Mouse (Mus musculus): ENCODE measurements around the gene Hist1h2ad. TPM values are rescaled to one million over a fixed set of nuclear protein-coding genes. Genes with fewer than 3 reads are reported as not detected.

The Hist1h2ad gene
- polyA plus RNA-seq, 1 experiment from 2014 or later = 2.6 TPM

- peak; percentile 89 for DNase-seq
- Histone ChIP-seq H3K4me2 (ENCODE audit: low read depth, low read length) (no peak overlapping the region), H3K9ac (replicated peaks) (no peak overlapping the region), H3K27ac (ENCODE audit: low read depth) (no peak overlapping the region), H3K27me3 (ENCODE audit: insufficient read depth, low read length) (no peaks in the 10 kb centered on the region), H3K36me3 (replicated peaks; ENCODE audit: insufficient read depth, low read length) (no peaks in the 10 kb centered on the region), H3K4me1 (ENCODE audit: insufficient read depth) (peaks cover 27% of the 10 kb centered on the region), H3K9me3 (ENCODE audit: low read length) (no peaks in the 10 kb centered on the region), H3K4me3 (ENCODE audit: low read depth, low read length) (no peak overlapping the region)
- peak; percentile 20; the same call in 1 of the 2 replicates for ATAC-seq
- WGBS (ENCODE audit: insufficient replicate concordance) = 7% methylated on average over 9 of the region's 9 CpGs
- TF ChIP-seq CTCF (IDR thresholded peaks at IDR 0.05; ENCODE audit: low read depth) (peak; percentile 92), EP300 (IDR thresholded peaks at IDR 0.05; ENCODE audit: low read depth) (no peak; the same call in 1 of the 2 replicates)
Measured at GRCm38 (mm10) chr13:23597957-23598356, 23.8 kb downstream of the Hist1h2ad start.

GRCm38 (mm10) chr13:23603182-23603699, 29.1 kb downstream of the Hist1h2ad start:
- H3K36me3 ChIP-seq (replicated peaks; ENCODE audit: insufficient read depth, low read length) = no peaks in the 10 kb centered on the region
- H3K9me3 ChIP-seq (ENCODE audit: low read length) = no peaks in the 10 kb centered on the region
- no peaks in the 10 kb centered on the region; the same call in 1 of the 2 replicates for H3K4me1 ChIP-seq (ENCODE audit: insufficient read depth)
- WGBS (ENCODE audit: insufficient replicate concordance) = 63% methylated on average over 7 of the region's 7 CpGs
- H3K4me2 ChIP-seq (ENCODE audit: low read depth, low read length) = no peak overlapping the region
- ATAC-seq = no peak
- no peak for DNase-seq
- peak overlapping the region; percentile 38; the same call in 1 of the 2 replicates for H3K9ac ChIP-seq (replicated peaks)
- H3K27ac ChIP-seq (ENCODE audit: low read depth) = no peak overlapping the region; the same call in 1 of the 2 replicates
- TF ChIP-seq CTCF (IDR thresholded peaks at IDR 0.05; ENCODE audit: low read depth) (no peak), EP300 (IDR thresholded peaks at IDR 0.05; ENCODE audit: low read depth) (no peak)
- H3K4me3 ChIP-seq (ENCODE audit: low read depth, low read length) = no peak overlapping the region
- H3K27me3 ChIP-seq (ENCODE audit: insufficient read depth, low read length) = no peaks in the 10 kb centered on the region

- DNase-seq (no peak), ATAC-seq (no peak)
- Histone ChIP-seq H3K4me3 (ENCODE audit: low read depth, low read length) (no peak overlapping the region), H3K4me2 (ENCODE audit: low read depth, low read length) (no peak overlapping the region), H3K4me1 (ENCODE audit: insufficient read depth) (peaks cover 3% of the 10 kb centered on the region; the same call in 1 of the 2 replicates), H3K9ac (replicated peaks) (no peak overlapping the region), H3K36me3 (replicated peaks; ENCODE audit: insufficient read depth, low read length) (no peaks in the 10 kb centered on the region), H3K27me3 (ENCODE audit: insufficient read depth, low read length) (no peaks in the 10 kb centered on the region), H3K9me3 (ENCODE audit: low read length) (no peaks in the 10 kb centered on the region), H3K27ac (ENCODE audit: low read depth) (no peak overlapping the region)
- TF ChIP-seq CTCF (IDR thresholded peaks at IDR 0.05; ENCODE audit: low read depth) (no peak), EP300 (IDR thresholded peaks at IDR 0.05; ENCODE audit: low read depth) (no peak)
- WGBS (ENCODE audit: insufficient replicate concordance) = 94% methylated on average over 3 of the region's 3 CpGs
Measured at GRCm38 (mm10) chr13:23604452-23604851, 30.3 kb downstream of the Hist1h2ad start.

- WGBS (ENCODE audit: insufficient replicate concordance) = 85% methylated on average over 3 of the region's 3 CpGs
Measured at GRCm38 (mm10) chr13:23605052-23605451, 30.9 kb downstream of the Hist1h2ad start.

GRCm38 (mm10) chr13:23609209-23609608, 35.0 kb downstream of the Hist1h2ad start:
- peaks cover 8% of the 10 kb centered on the region; the same call in 1 of the 2 replicates for H3K4me1 ChIP-seq (ENCODE audit: insufficient read depth)
- peak overlapping the region; percentile 78 for H3K27ac ChIP-seq (ENCODE audit: low read depth)
- no peak overlapping the region for H3K4me3 ChIP-seq (ENCODE audit: low read depth, low read length)
- H3K27me3 ChIP-seq (ENCODE audit: insufficient read depth, low read length) = no peaks in the 10 kb centered on the region
- ATAC-seq = peak; percentile 86
- H3K36me3 ChIP-seq (replicated peaks; ENCODE audit: insufficient read depth, low read length) = no peaks in the 10 kb centered on the region
- peak overlapping the region; percentile 50; the same call in 1 of the 2 replicates for H3K9ac ChIP-seq (replicated peaks)
- DNase-seq = no peak
- TF ChIP-seq CTCF (IDR thresholded peaks at IDR 0.05; ENCODE audit: low read depth) = no peak
- TF ChIP-seq EP300 (IDR thresholded peaks at IDR 0.05; ENCODE audit: low read depth) = peak; percentile 70; the same call in 1 of the 2 replicates
- 50% methylated on average over 4 of the region's 4 CpGs for WGBS (ENCODE audit: insufficient replicate concordance)
- peak overlapping the region; percentile 45 for H3K4me2 ChIP-seq (ENCODE audit: low read depth, low read length)
- H3K9me3 ChIP-seq (ENCODE audit: low read length) = no peaks in the 10 kb centered on the region

More at GRCm38 (mm10) chr13:23605052-23605451, 30.9 kb downstream of the Hist1h2ad start:
- no peak overlapping the region for H3K27ac ChIP-seq (ENCODE audit: low read depth)
- no peak for TF ChIP-seq CTCF (IDR thresholded peaks at IDR 0.05; ENCODE audit: low read depth)
- TF ChIP-seq EP300 (IDR thresholded peaks at IDR 0.05; ENCODE audit: low read depth) = no peak
- no peaks in the 10 kb centered on the region for H3K9me3 ChIP-seq (ENCODE audit: low read length)
- DNase-seq = peak; percentile 2
- H3K4me3 ChIP-seq (ENCODE audit: low read depth, low read length) = no peak overlapping the region
- H3K4me1 ChIP-seq (ENCODE audit: insufficient read depth) = peaks cover 8% of the 10 kb centered on the region; the same call in 1 of the 2 replicates
- H3K36me3 ChIP-seq (replicated peaks; ENCODE audit: insufficient read depth, low read length) = no peaks in the 10 kb centered on the region
- ATAC-seq = no peak
- no peak overlapping the region for H3K9ac ChIP-seq (replicated peaks)
- no peaks in the 10 kb centered on the region for H3K27me3 ChIP-seq (ENCODE audit: insufficient read depth, low read length)
- H3K4me2 ChIP-seq (ENCODE audit: low read depth, low read length) = no peak overlapping the region

GRCm38 (mm10) chr13:23609844-23610243, 35.7 kb downstream of the Hist1h2ad start:
- DNase-seq (no peak), ATAC-seq (no peak)
- peak overlapping the region; percentile 78 for H3K27ac ChIP-seq (ENCODE audit: low read depth)
- H3K4me3 ChIP-seq (ENCODE audit: low read depth, low read length) = no peak overlapping the region
- TF ChIP-seq CTCF (IDR thresholded peaks at IDR 0.05; ENCODE audit: low read depth) (peak; percentile 30), EP300 (IDR thresholded peaks at IDR 0.05; ENCODE audit: low read depth) (no peak)
- no peaks in the 10 kb centered on the region for H3K27me3 ChIP-seq (ENCODE audit: insufficient read depth, low read length)
- H3K9me3 ChIP-seq (ENCODE audit: low read length) = no peaks in the 10 kb centered on the region
- 0 out of 2 replicates have a peak overlapping the region, but pooled peaks have one; percentile 9 for H3K9ac ChIP-seq (replicated peaks)
- peaks cover 8% of the 10 kb centered on the region; the same call in 1 of the 2 replicates for H3K4me1 ChIP-seq (ENCODE audit: insufficient read depth)
- H3K4me2 ChIP-seq (ENCODE audit: low read depth, low read length) = peak overlapping the region; percentile 45; the same call in 1 of the 2 replicates
- H3K36me3 ChIP-seq (replicated peaks; ENCODE audit: insufficient read depth, low read length) = no peaks in the 10 kb centered on the region
